Mouse (Mus musculus) gastrocnemius, adult 2 months (tissue): ENCODE data around the gene Rilpl1. TPM values are rescaled to one million over a fixed set of nuclear protein-coding genes. Genes with fewer than 3 reads are reported as not detected.
"Not testable (repeated sequence)": the region's sequence is repeated elsewhere in the genome, so short reads cannot be mapped to it uniquely, and the experiment has no call there.

ENCODE experiments used
- DNase-seq: peaks from one replicate; pipeline ENCODE4 v3.0.0; 2022
- H3K27ac ChIP-seq: fragments of 200-600 bp; 2 replicates; pipeline ENCODE4 v1.8.1; 2022; ENCODE audit warnings: mild to moderate bottlenecking
- H3K4me3 ChIP-seq: fragments of 200-600 bp; 2 replicates; pipeline ENCODE4 v1.8.1; 2022; ENCODE audit warnings: mild to moderate bottlenecking, moderate library complexity
- CTCF ChIP-seq: fragments of 200-600 bp; IDR thresholded peaks from 2 replicates; pipeline ENCODE4 v1.8.1; 2022; ENCODE audit warnings: antibody characterized with exemption, mild to moderate bottlenecking, moderate library complexity
- intact Hi-C: fragments of 180-260 bp; cut with DNase I; formaldehyde crosslinking; loops from one replicate; pipeline ENCODE4 v1.15.1; 2025
- total RNA-seq, 2 experiments: library from RNA; stranded (reverse); gene quantifications; 2 replicates each; pipeline ENCODE4 v1.2.3; 2021

The Rilpl1 gene
- total RNA-seq, 2 experiments from 2014 or later: 243 to 286 TPM

- H3K4me3 ChIP-seq: peak overlapping the region; percentile 74
- H3K27ac ChIP-seq: peak overlapping the region; percentile 97
- intact Hi-C loops: no loop called here
- DNase-seq: peak; percentile 71
- no peak for TF ChIP-seq CTCF
Measured at GRCm38 (mm10) chr5:124482436-124482965, 48.7 kb downstream of the Rilpl1 start.

GRCm38 (mm10) chr5:124481714-124482113 is 49.5 kb downstream of the Rilpl1 start:
- intact Hi-C loops: no loop called here
- peak overlapping the region; percentile 74; the same call in 1 of the 2 replicates for H3K4me3 ChIP-seq
- no peak for TF ChIP-seq CTCF
- no peak for DNase-seq
- peak overlapping the region; percentile 97 for H3K27ac ChIP-seq

- intact Hi-C loops: no loop called here
- no peak for DNase-seq
- no peak for TF ChIP-seq CTCF
- H3K27ac ChIP-seq: peak overlapping the region; percentile 8; the same call in 1 of the 2 replicates
- H3K4me3 ChIP-seq: no peak overlapping the region
Measured at GRCm38 (mm10) chr5:124480119-124480518, 51.1 kb downstream of the Rilpl1 start.

- DNase-seq: no peak
- Histone ChIP-seq H3K4me3 (peak overlapping the region; percentile 96), H3K27ac (peak overlapping the region; percentile 75)
- intact Hi-C loops: loop anchor here (5.0 kb wide), 1 partner anchor 122 kb away; no protein-coding TSS in a partner anchor
- no peak for TF ChIP-seq CTCF
Measured at GRCm38 (mm10) chr5:124478873-124479204, 52.4 kb downstream of the Rilpl1 start.

- Histone ChIP-seq H3K27ac (no peak overlapping the region), H3K4me3 (no peak overlapping the region)
- no peak for TF ChIP-seq CTCF
- intact Hi-C loops: no loop called here
- DNase-seq: no peak
Measured at GRCm38 (mm10) chr5:124470591-124471171, 60.5 kb downstream of the Rilpl1 start.

- DNase-seq: no peak
- TF ChIP-seq CTCF: no peak
- Histone ChIP-seq H3K4me3 (no peak overlapping the region), H3K27ac (no peak overlapping the region)
- intact Hi-C loops: no loop called here
Measured at GRCm38 (mm10) chr5:124469486-124469885, 61.7 kb downstream of the Rilpl1 start.

- Histone ChIP-seq H3K4me3 (no peak overlapping the region), H3K27ac (no peak overlapping the region)
- no peak for DNase-seq
- no peak for TF ChIP-seq CTCF
- intact Hi-C loops: no loop called here
Measured at GRCm38 (mm10) chr5:124468365-124468764, 62.8 kb downstream of the Rilpl1 start.

- intact Hi-C loops: no loop called here
- no peak for TF ChIP-seq CTCF
- no peak overlapping the region for H3K27ac ChIP-seq
- DNase-seq: no peak
- H3K4me3 ChIP-seq: no peak overlapping the region
Measured at GRCm38 (mm10) chr5:124467766-124468165, 63.4 kb downstream of the Rilpl1 start.

- intact Hi-C loops: no loop called here
- Histone ChIP-seq H3K27ac (no peak overlapping the region), H3K4me3 (no peak overlapping the region)
- DNase-seq: no peak
- no peak for TF ChIP-seq CTCF
Measured at GRCm38 (mm10) chr5:124464905-124465304, 66.3 kb downstream of the Rilpl1 start.

GRCm38 (mm10) chr5:124463462-124463861 is 67.7 kb downstream of the Rilpl1 start:
- no peak overlapping the region for H3K27ac ChIP-seq
- no peak for DNase-seq
- intact Hi-C loops: no loop called here
- no peak overlapping the region for H3K4me3 ChIP-seq
- no peak for TF ChIP-seq CTCF

GRCm38 (mm10) chr5:124462297-124463025 is 68.7 kb downstream of the Rilpl1 start:
- no peak for DNase-seq
- intact Hi-C loops: no loop called here
- Histone ChIP-seq H3K4me3 (no peak overlapping the region), H3K27ac (no peak overlapping the region)
- TF ChIP-seq CTCF: no peak

- H3K4me3 ChIP-seq, intact Hi-C loops, DNase-seq, H3K27ac ChIP-seq: not testable (repeated sequence)
Measured at GRCm38 (mm10) chr5:124460922-124461321, 70.3 kb downstream of the Rilpl1 start.

- DNase-seq: no peak
- Histone ChIP-seq H3K27ac (no peak overlapping the region), H3K4me3 (no peak overlapping the region)
- intact Hi-C loops: no loop called here
- TF ChIP-seq CTCF: no peak
Measured at GRCm38 (mm10) chr5:124456762-124457161, 74.4 kb downstream of the Rilpl1 start.

GRCm38 (mm10) chr5:124454082-124454419 is 77.1 kb downstream of the Rilpl1 start:
- intact Hi-C loops: no loop called here
- TF ChIP-seq CTCF: no peak

More at GRCm38 (mm10) chr5:124454082-124454419, 77.1 kb downstream of the Rilpl1 start:
- H3K27ac ChIP-seq: peak overlapping the region; percentile 71
- peak overlapping the region; percentile 17 for H3K4me3 ChIP-seq
- no peak for DNase-seq
